Mouse (Mus musculus) embryo, embryonic 11.5 days (tissue): Measurements from ENCODE around the gene Gm10282.

Experiments
- DNase-seq: peaks from one replicate; pipeline ENCODE4 v3.0.0-alpha.2; 2012; ENCODE audit warnings: low read depth, low spot score

Gene Gm10282

GRCm38 (mm10) chr8:72305210-72305905 lies at the start of gene Gm10282:
Gene Gm10282 (minus strand): TSS chr8:72305260.
- no peak for DNase-seq

GRCm38 (mm10) chr8:72354272-72354671 lies 49.2 kb upstream of the Gm10282 start:
- DNase-seq, result no peak

GRCm38 (mm10) chr8:72353700-72354045 lies 48.6 kb upstream of the Gm10282 start:
- DNase-seq, result no peak

GRCm38 (mm10) chr8:72352951-72353699 lies 48.1 kb upstream of the Gm10282 start:
- DNase-seq, result no peak

GRCm38 (mm10) chr8:72351405-72352005 lies 46.4 kb upstream of the Gm10282 start:
- no peak for DNase-seq

GRCm38 (mm10) chr8:72350727-72351126 lies 45.7 kb upstream of the Gm10282 start:
- DNase-seq, result no peak

GRCm38 (mm10) chr8:72349838-72350237 lies 44.8 kb upstream of the Gm10282 start:
- DNase-seq, result no peak

GRCm38 (mm10) chr8:72348956-72349355 lies 43.9 kb upstream of the Gm10282 start:
- no peak for DNase-seq

- DNase-seq, result no peak
These were observed 43.1 kb upstream of the Gm10282 start for GRCm38 (mm10) chr8:72348114-72348513.

GRCm38 (mm10) chr8:72347553-72347952 lies 42.5 kb upstream of the Gm10282 start:
- no peak for DNase-seq

GRCm38 (mm10) chr8:72343725-72344124 lies 38.7 kb upstream of the Gm10282 start:
- DNase-seq, result no peak

GRCm38 (mm10) chr8:72342556-72343300 lies 37.7 kb upstream of the Gm10282 start:
- DNase-seq, result no peak

GRCm38 (mm10) chr8:72337034-72337433 lies 32.0 kb upstream of the Gm10282 start:
- DNase-seq, result no peak

GRCm38 (mm10) chr8:72336273-72336672 lies 31.2 kb upstream of the Gm10282 start:
- DNase-seq, result no peak

- no peak for DNase-seq
These were observed 29.1 kb upstream of the Gm10282 start for GRCm38 (mm10) chr8:72334144-72334641.

- DNase-seq, result no peak
These were observed 28.5 kb upstream of the Gm10282 start for GRCm38 (mm10) chr8:72333429-72334143.

GRCm38 (mm10) chr8:72331631-72332030 lies 26.6 kb upstream of the Gm10282 start:
- DNase-seq, result no peak

GRCm38 (mm10) chr8:72330806-72331516 lies 25.9 kb upstream of the Gm10282 start:
- no peak for DNase-seq

GRCm38 (mm10) chr8:72329116-72329515 lies 24.1 kb upstream of the Gm10282 start:
- no peak for DNase-seq

GRCm38 (mm10) chr8:72324708-72325107 lies 19.6 kb upstream of the Gm10282 start:
- no peak for DNase-seq
